Mouse (Mus musculus) mouse trophoblast stem cell (cell line): ENCODE data around the gene Fam104a.

Experiments used
- in situ Hi-C, 2 experiments: fragments of 300-500 bp; cut with MseI, MboI; formaldehyde crosslinking; loops; 2 replicates in 1 of 2; 3 replicates in 1 of 2; pipeline ENCODE4 v1.15.1; 2025

Gene Fam104a

GRCm38 (mm10) chr11:113632303-113632702 is 51.7 kb downstream of the Fam104a start:
- in situ Hi-C loops = no loop called here

DNA sequence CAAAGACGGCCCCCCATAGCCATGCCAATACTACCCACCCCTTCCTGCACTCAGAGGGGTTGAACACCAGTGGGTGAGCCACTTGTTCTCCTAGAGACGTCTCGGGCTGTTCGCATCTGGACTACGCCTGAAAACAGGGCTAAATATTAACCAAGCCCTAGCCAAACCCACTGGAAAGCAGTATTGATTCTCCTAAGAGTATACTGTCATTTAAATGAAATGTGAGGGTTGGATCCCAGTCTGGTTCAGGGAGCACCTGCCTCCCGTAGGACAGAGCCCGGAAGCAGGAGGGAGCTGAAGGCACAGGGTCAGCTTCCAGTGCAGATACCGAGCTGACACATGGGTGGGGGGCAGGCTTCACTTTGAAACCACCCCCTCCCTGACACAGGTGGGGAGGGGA is 52.1 kb downstream of the Fam104a start:
- in situ Hi-C loops = no loop called here

GRCm38 (mm10) chr11:113631302-113631701 is 52.7 kb downstream of the Fam104a start:
- in situ Hi-C loops = no loop called here

- in situ Hi-C loops = no loop called here
Measured at GRCm38 (mm10) chr11:113630642-113631041, 53.3 kb downstream of the Fam104a start.

DNA sequence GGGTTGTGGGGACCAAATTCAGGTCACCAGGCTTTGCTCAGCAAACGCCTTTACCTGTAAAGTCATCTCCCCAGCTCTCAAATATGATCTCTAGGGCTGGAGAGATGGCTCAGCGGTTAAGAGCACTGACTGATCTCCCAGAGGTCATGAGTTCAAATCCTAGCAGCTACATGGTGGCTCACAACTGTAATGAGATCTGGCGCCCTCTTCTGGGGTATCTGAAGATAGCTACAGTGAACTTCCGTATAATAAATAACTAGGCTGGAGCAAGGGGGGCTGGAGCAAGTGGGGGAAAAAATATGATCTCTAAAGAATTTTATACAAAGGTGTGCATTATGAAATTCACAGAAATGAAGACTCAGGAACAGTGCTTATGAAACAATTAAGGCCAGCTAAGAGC is 56.2 kb downstream of the Fam104a start:
- in situ Hi-C loops = no loop called here

DNA sequence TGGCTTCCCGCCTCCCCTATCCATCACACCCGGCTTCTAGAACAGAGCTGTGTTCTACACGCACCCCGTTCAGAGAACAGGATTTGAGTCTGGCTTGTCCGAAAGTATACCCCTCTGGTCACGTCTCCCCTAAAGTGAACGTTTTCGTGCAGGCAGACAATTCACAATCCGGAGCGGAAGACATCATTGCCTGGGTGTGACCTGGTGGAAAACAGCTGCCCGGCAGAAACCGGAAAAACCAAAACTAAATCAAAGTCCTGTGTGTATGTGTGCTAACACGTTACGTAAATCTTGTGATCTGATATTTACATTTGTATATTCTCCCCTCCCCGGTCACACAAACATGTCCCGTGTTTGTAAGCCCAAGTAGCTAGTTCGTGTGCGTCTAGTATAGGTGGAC is 58.5 kb downstream of the Fam104a start:
- in situ Hi-C loops = no loop called here

- in situ Hi-C loops = no loop called here
Measured at GRCm38 (mm10) chr11:113622028-113622427, 61.9 kb downstream of the Fam104a start.

DNA sequence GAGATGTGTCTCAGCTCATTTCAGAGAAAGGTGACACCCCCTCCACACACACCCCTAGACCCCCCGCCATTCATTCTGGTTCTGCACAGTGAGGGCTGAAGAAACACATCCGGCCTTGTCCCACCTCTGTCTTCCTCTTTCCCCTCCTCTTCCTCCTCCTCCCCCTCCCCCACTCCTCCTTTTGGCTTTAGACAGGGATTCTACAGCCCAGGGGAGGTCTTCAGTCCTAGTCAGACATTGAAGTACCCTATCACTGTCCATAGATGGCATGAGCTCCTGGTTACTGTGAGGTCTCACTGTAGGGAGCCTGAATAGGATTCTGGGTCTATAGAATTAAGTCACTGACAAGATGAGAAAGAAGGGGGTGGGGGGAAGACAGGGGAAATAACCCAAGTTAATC is 63.0 kb downstream of the Fam104a start:
- in situ Hi-C loops = no loop called here

GRCm38 (mm10) chr11:113619420-113620080 is 64.4 kb downstream of the Fam104a start:
- in situ Hi-C loops = loop anchor here (5.0 kb wide), 3 partner anchors 122 to 442 kb away; no protein-coding TSS in a partner anchor

GRCm38 (mm10) chr11:113618672-113619419 is 65.1 kb downstream of the Fam104a start, which contains the start of gene Sstr2:
Gene Sstr2 (plus strand): TSS chr11:113619342.
- in situ Hi-C loops = loop anchor here (5.0 kb wide), 3 partner anchors 122 to 442 kb away; no protein-coding TSS in a partner anchor

- in situ Hi-C loops = loop anchor here (5.0 kb wide), 3 partner anchors 121 to 441 kb away; no protein-coding TSS in a partner anchor
Measured at GRCm38 (mm10) chr11:113618303-113618671, 65.7 kb downstream of the Fam104a start.

DNA sequence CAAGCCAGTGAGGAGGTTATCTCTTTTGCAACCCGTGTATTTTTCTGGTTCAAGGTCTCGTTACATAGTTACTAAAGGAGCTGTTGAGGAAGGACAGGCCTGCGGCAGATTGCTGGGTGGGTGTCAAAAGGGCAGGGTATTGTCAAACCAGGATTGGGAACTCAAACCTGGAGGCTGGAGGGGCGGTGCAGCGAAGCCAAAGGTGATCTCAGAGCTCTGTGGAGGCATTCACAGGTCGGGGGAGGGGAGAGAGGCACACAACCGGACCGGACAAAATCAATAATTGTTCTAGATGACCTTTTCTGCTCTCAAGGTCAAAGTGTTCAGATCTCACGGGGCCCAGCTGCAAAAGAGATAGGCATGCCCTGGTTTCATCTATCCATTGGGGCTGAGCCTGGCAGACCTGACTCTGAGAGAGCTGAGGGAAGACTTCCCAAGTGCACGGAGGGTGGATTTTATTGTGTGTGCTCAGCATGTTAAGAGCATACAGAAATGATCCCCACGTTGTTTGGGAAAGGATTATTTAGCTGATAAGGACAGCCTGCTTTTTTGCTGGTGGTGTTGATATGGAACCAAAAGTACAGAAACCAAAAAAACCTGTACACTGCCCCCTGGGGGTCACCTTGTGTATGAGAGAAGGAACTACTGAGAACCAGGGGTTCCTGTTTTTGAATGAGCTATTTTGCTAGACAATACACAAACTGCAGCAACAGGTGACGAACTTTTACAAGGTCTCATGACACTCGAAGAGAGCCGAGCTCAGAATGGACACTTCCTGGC is 66.6 kb downstream of the Fam104a start:
- in situ Hi-C loops = loop anchor here (5.0 kb wide), 3 partner anchors 120 to 440 kb away; no protein-coding TSS in a partner anchor

GRCm38 (mm10) chr11:113614476-113614875 is 69.5 kb downstream of the Fam104a start:
- in situ Hi-C loops = no loop called here

DNA sequence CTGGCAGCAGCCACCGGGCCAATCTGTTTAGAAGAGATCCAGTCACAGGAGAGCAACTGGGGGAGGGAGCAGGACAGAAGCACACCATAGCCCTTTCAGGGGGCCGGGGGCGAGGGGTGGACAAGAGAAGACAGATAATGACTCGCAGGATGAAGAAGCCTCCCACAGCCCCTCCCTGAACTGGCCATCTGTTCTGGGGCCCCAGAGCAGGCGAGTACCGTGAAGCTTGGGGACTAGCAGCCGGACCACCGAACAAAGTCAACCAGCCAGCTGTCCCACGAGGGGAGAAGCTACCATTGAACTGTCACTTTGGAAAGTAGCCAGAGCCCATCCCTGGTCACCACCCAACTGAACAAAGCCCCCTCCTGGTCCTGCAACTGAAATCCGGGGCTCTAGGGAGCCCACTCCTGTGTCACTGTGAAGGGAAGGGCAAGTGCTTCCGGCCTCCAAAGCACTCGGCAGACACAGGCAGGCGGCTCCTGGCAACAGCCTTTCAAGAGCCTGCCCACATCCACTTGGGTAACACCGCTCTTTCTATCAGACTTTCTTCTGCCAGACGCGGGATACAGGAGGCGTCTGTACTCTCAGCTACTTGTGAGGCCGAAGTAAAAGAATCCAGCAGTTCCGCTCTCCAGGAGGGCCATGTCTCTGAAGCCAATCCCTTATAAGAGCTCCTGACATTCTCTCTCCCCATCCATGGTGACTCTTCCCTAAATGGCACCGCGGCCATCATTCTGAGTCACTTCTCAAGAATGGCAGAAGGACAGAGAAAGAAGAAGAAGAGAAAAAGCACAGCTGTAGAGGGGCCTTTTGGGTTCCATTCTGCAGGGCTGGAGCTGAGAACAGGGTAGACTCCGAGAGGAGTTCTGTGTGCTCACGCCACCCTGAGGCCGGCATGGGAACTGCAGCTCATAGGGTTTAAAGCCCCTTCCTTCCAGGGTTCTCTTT is 72.0 kb downstream of the Fam104a start:
- in situ Hi-C loops = no loop called here
